Mouse (Mus musculus): ENCODE data around the gene Piga.

The Piga gene

GRCm38 (mm10) chrX:164419471-164419939 lies at the start of gene Piga:
Gene Piga (plus strand): TSS chrX:164419787.
- peak; percentile 94 to 97 for DNase-seq

GRCm38 (mm10) chrX:164370576-164370975 lies 49.0 kb upstream of the Piga start:
- DNase-seq = peak in 1 of 2 experiments; percentile 24

GRCm38 (mm10) chrX:164373081-164373480 lies 46.5 kb upstream of the Piga start, which contains the start of gene Vegfd:
Gene Vegfd (plus strand): TSS chrX:164373378.
- peak; percentile 17 to 45 for DNase-seq

- DNase-seq = peak in 1 of 2 experiments; percentile 17
These were observed 45.0 kb upstream of the Piga start for GRCm38 (mm10) chrX:164374586-164374985.

GRCm38 (mm10) chrX:164379721-164380120 lies 39.9 kb upstream of the Piga start:
- no peak for DNase-seq

- DNase-seq = peak; percentile 69 to 75
These were observed 37.8 kb upstream of the Piga start for GRCm38 (mm10) chrX:164381618-164382408.

GRCm38 (mm10) chrX:164394091-164394490 lies 25.5 kb upstream of the Piga start:
- no peak for DNase-seq

- DNase-seq = peak; percentile 3 to 13
These were observed 21.1 kb upstream of the Piga start for GRCm38 (mm10) chrX:164398456-164398855.

- no peak for DNase-seq
These were observed 14.4 kb upstream of the Piga start for GRCm38 (mm10) chrX:164405080-164405649.

GRCm38 (mm10) chrX:164406133-164407022 lies 13.2 kb upstream of the Piga start:
- no peak for DNase-seq

GRCm38 (mm10) chrX:164408301-164408927 lies 11.2 kb upstream of the Piga start:
- DNase-seq = no peak

- DNase-seq = no peak
These were observed 9.0 kb upstream of the Piga start for GRCm38 (mm10) chrX:164410562-164410961.

GRCm38 (mm10) chrX:164416803-164417202 lies 2.8 kb upstream of the Piga start:
- DNase-seq = no peak

- no peak for DNase-seq
These were observed 1.6 kb upstream of the Piga start for GRCm38 (mm10) chrX:164418008-164418407.

- DNase-seq = no peak
These were observed 368 bp downstream of the Piga start for GRCm38 (mm10) chrX:164419955-164420354.

- no peak for DNase-seq
These were observed 931 bp downstream of the Piga start for GRCm38 (mm10) chrX:164420518-164420917.

GRCm38 (mm10) chrX:164424821-164425220 lies 5.2 kb downstream of the Piga start:
- no peak for DNase-seq

- DNase-seq = no peak
These were observed 7.7 kb downstream of the Piga start for GRCm38 (mm10) chrX:164427295-164427694.

GRCm38 (mm10) chrX:164428224-164428623 lies 8.6 kb downstream of the Piga start:
- DNase-seq = no peak

- DNase-seq = peak in 1 of 2 experiments; percentile 23
These were observed 11.0 kb downstream of the Piga start for GRCm38 (mm10) chrX:164430621-164431020.

GRCm38 (mm10) chrX:164431133-164431532 lies 11.5 kb downstream of the Piga start:
- DNase-seq = no peak

- no peak for DNase-seq
These were observed 12.0 kb downstream of the Piga start for GRCm38 (mm10) chrX:164431541-164431940.

- DNase-seq = no peak
These were observed 13.1 kb downstream of the Piga start for GRCm38 (mm10) chrX:164432682-164433081.
